Mouse (Mus musculus) MEL (cell line): ENCODE measurements around the gene Lat2. TPM values are rescaled to one million over a fixed set of nuclear protein-coding genes. Genes with fewer than 3 reads are reported as not detected.

Experiments used
- DNase-seq: peaks from one replicate; pipeline ENCODE4 v3.0.0; 2011; ENCODE audit warnings: low read depth, low spot score
- H3K27ac ChIP-seq: 2 replicates; pipeline ENCODE4 v1.5.1; 2012; ENCODE audit warnings: low read depth, mild to moderate bottlenecking, control low read depth, low read length, moderate library complexity; ENCODE audit not compliant: control insufficient read depth
- H3K27me3 ChIP-seq, 2 experiments: fragments of 150-350 bp in 1 of 2; sonication (generic) in 1 of 2; 2 replicates each; pipeline ENCODE4 v1.6.1; 2012; ENCODE audit warnings: low read length in 2 of 2, mild to moderate bottlenecking in 2 of 2, improper control_type of control experiment in 1 of 2, moderate library complexity in 1 of 2; ENCODE audit not compliant: insufficient read depth in 2 of 2, control insufficient read depth in 1 of 2
- H3K36me3 ChIP-seq, 2 experiments: 2 replicates each; pipeline ENCODE4 v1.6.1; 2012 to 2014; ENCODE audit warnings: low read length in 2 of 2, improper control_type of control experiment in 1 of 2, inconsistent platforms in 1 of 2, mild to moderate bottlenecking in 1 of 2; ENCODE audit not compliant: insufficient read depth in 2 of 2, control insufficient read depth in 1 of 2
- H3K4me1 ChIP-seq, 2 experiments: fragments of 150-350 bp in 1 of 2; sonication (generic) in 1 of 2; 2 replicates each; pipeline ENCODE4 v1.6.1; 2012; ENCODE audit warnings: low read length in 2 of 2, improper control_type of control experiment in 1 of 2, mild to moderate bottlenecking in 1 of 2; ENCODE audit not compliant: insufficient read depth in 2 of 2, control insufficient read depth in 1 of 2
- H3K4me3 ChIP-seq, 2 experiments: fragments of 150-350 bp in 1 of 2; sonication (generic) in 1 of 2; 2 replicates each; pipeline ENCODE4 v1.5.1; 2012; ENCODE audit warnings: low read depth in 2 of 2, low read length in 2 of 2, mild to moderate bottlenecking in 2 of 2, moderate library complexity in 2 of 2, control low read depth in 1 of 2, improper control_type of control experiment in 1 of 2; ENCODE audit not compliant: control insufficient read depth in 1 of 2, insufficient read depth in 1 of 2
- H3K79me2 ChIP-seq: 2 replicates; pipeline ENCODE4 v1.6.1; 2012; ENCODE audit warnings: mild to moderate bottlenecking, low read length, moderate library complexity; ENCODE audit not compliant: control insufficient read depth, poor library complexity, insufficient read depth
- H3K9ac ChIP-seq: 2 replicates; pipeline ENCODE4 v1.6.1; 2012; ENCODE audit warnings: low read depth, mild to moderate bottlenecking, control low read depth, low read length, moderate library complexity; ENCODE audit not compliant: control insufficient read depth, poor library complexity, severe bottlenecking
- H3K9me3 ChIP-seq: fragments of 150-350 bp; sonication (generic); replicated peaks from 2 replicates; pipeline ENCODE4 v1.6.1; 2012; ENCODE audit warnings: mild to moderate bottlenecking, low read length, improper control_type of control experiment, moderate library complexity; ENCODE audit not compliant: insufficient read depth
- CTCF ChIP-seq, 3 experiments: IDR thresholded peaks in 2 of 3; conservative IDR thresholded peaks in 1 of 3; 2 replicates each; pipeline ENCODE4 v1.5.1; 2011 to 2012; ENCODE audit warnings: low read length in 3 of 3, low read depth in 2 of 3, mild to moderate bottlenecking in 2 of 3, improper control_type of control experiment in 1 of 3, inconsistent platforms in 1 of 3, mixed read lengths in 1 of 3, moderate library complexity in 1 of 3; ENCODE audit not compliant: control insufficient read depth in 1 of 3, insufficient read depth in 1 of 3, poor library complexity in 1 of 3, severe bottlenecking in 1 of 3
- E2F4 ChIP-seq: IDR thresholded peaks from 2 replicates; pipeline ENCODE4 v1.6.1; 2011; ENCODE audit warnings: low read depth, low read length, improper control_type of control experiment, borderline replicate concordance
- ELF1 ChIP-seq: IDR thresholded peaks from 2 replicates; pipeline ENCODE4 v1.6.1; 2014; ENCODE audit warnings: low read depth, mild to moderate bottlenecking, inconsistent platforms, low read length, improper control_type of control experiment, moderate library complexity
- GABPA ChIP-seq: IDR thresholded peaks from 2 replicates; pipeline ENCODE4 v1.6.1; 2012; ENCODE audit warnings: low read depth, mild to moderate bottlenecking, inconsistent platforms, low read length, improper control_type of control experiment, moderate library complexity
- GATA1 ChIP-seq: IDR thresholded peaks from 2 replicates; pipeline ENCODE4 v1.6.1; 2011; ENCODE audit warnings: low read depth, low read length, improper control_type of control experiment
- HCFC1 ChIP-seq: IDR thresholded peaks from 2 replicates; pipeline ENCODE4 v1.6.1; 2012; ENCODE audit warnings: low read depth, mild to moderate bottlenecking, inconsistent platforms, low read length, improper control_type of control experiment, moderate library complexity
- JUND ChIP-seq: IDR thresholded peaks from 2 replicates; pipeline ENCODE4 v1.6.1; 2011; ENCODE audit warnings: low read depth, mild to moderate bottlenecking, improper control_type of control experiment, low read length
- KAT2A ChIP-seq: conservative IDR thresholded peaks from 2 replicates; pipeline ENCODE4 v1.6.1; 2012; ENCODE audit warnings: low read depth, low read length, improper control_type of control experiment, inconsistent platforms
- MAX ChIP-seq: IDR thresholded peaks from 2 replicates; pipeline ENCODE4 v1.6.1; 2011; ENCODE audit warnings: low read length, improper control_type of control experiment
- MAZ ChIP-seq: IDR thresholded peaks from 2 replicates; pipeline ENCODE4 v1.6.1; 2012; ENCODE audit warnings: low read depth, mild to moderate bottlenecking, inconsistent platforms, low read length, improper control_type of control experiment
- MXI1 ChIP-seq: IDR thresholded peaks from 2 replicates; pipeline ENCODE4 v1.6.1; 2011; ENCODE audit warnings: mild to moderate bottlenecking, low read depth, low read length, improper control_type of control experiment
- MYC ChIP-seq: IDR thresholded peaks from 2 replicates; pipeline ENCODE4 v1.6.1; 2011; ENCODE audit warnings: low read depth, mild to moderate bottlenecking, low read length, improper control_type of control experiment, moderate library complexity
- NELFE ChIP-seq: IDR thresholded peaks from 2 replicates; pipeline ENCODE4 v1.6.1; 2011; ENCODE audit warnings: low read depth, low read length, improper control_type of control experiment
- NRF1 ChIP-seq: IDR thresholded peaks from 2 replicates; pipeline ENCODE4 v1.6.1; 2014; ENCODE audit warnings: low read depth, mild to moderate bottlenecking, inconsistent platforms, low read length, improper control_type of control experiment, moderate library complexity; ENCODE audit not compliant: poor library complexity, insufficient read depth, severe bottlenecking
- POLR2A ChIP-seq, 2 experiments: IDR thresholded peaks; 2 replicates each; pipeline ENCODE4 v1.6.1; 2011 to 2012; ENCODE audit warnings: low read length in 2 of 2, mild to moderate bottlenecking in 2 of 2, control low read depth in 1 of 2, improper control_type of control experiment in 1 of 2, low read depth in 1 of 2, moderate library complexity in 1 of 2; ENCODE audit not compliant: control insufficient read depth in 1 of 2, insufficient read depth in 1 of 2, poor library complexity in 1 of 2
- POLR2AphosphoS2 ChIP-seq: IDR thresholded peaks from 2 replicates; pipeline ENCODE4 v1.6.1; 2011; ENCODE audit warnings: low read length, improper control_type of control experiment
- RAD21 ChIP-seq: IDR thresholded peaks from 2 replicates; pipeline ENCODE4 v1.6.1; 2011; ENCODE audit warnings: mild to moderate bottlenecking, low read depth, low read length, improper control_type of control experiment
- RCOR1 ChIP-seq: IDR thresholded peaks from 2 replicates; pipeline ENCODE4 v1.6.1; 2012; ENCODE audit warnings: low read depth, mild to moderate bottlenecking, inconsistent platforms, low read length, improper control_type of control experiment
- SIN3A ChIP-seq: IDR thresholded peaks from 2 replicates; pipeline ENCODE4 v1.6.1; 2012; ENCODE audit warnings: low read length, improper control_type of control experiment, inconsistent platforms
- SMC3 ChIP-seq: IDR thresholded peaks from 2 replicates; pipeline ENCODE4 v1.6.1; 2011; ENCODE audit warnings: low read depth, low read length, improper control_type of control experiment
- TAL1 ChIP-seq: IDR thresholded peaks from 2 replicates; pipeline ENCODE4 v1.6.1; 2012; ENCODE audit warnings: mild to moderate bottlenecking, inconsistent platforms, low read length, moderate library complexity, mixed read lengths
- TBP ChIP-seq: IDR thresholded peaks from 2 replicates; pipeline ENCODE4 v1.8.0; 2011; ENCODE audit warnings: low read depth, low read length, improper control_type of control experiment
- TCF12 ChIP-seq: IDR thresholded peaks from 2 replicates; pipeline ENCODE4 v1.6.1; 2014; ENCODE audit warnings: low read depth, mild to moderate bottlenecking, inconsistent platforms, low read length, improper control_type of control experiment, moderate library complexity
- UBTF ChIP-seq: IDR thresholded peaks from 2 replicates; pipeline ENCODE4 v1.6.1; 2012; ENCODE audit warnings: low read depth, mild to moderate bottlenecking, inconsistent platforms, low read length, improper control_type of control experiment, moderate library complexity, borderline replicate concordance; ENCODE audit not compliant: insufficient read depth
- USF1 ChIP-seq: IDR thresholded peaks from 2 replicates; pipeline ENCODE4 v1.6.1; 2014; ENCODE audit warnings: low read depth, mild to moderate bottlenecking, inconsistent platforms, low read length, improper control_type of control experiment, moderate library complexity
- USF2 ChIP-seq, 2 experiments: IDR thresholded peaks; 2 replicates each; pipeline ENCODE4 v1.6.1; 2011 to 2012; ENCODE audit warnings: improper control_type of control experiment in 2 of 2, low read length in 2 of 2, borderline replicate concordance in 1 of 2, inconsistent platforms in 1 of 2, low read depth in 1 of 2, mild to moderate bottlenecking in 1 of 2; ENCODE audit not compliant: insufficient read depth in 1 of 2
- ZC3H11A ChIP-seq: IDR thresholded peaks from 2 replicates; pipeline ENCODE4 v1.6.1; 2012; ENCODE audit warnings: low read depth, mild to moderate bottlenecking, inconsistent platforms, low read length, improper control_type of control experiment
- ZKSCAN1 ChIP-seq: IDR thresholded peaks from 2 replicates; pipeline ENCODE4 v1.6.1; 2012; ENCODE audit warnings: low read depth, mild to moderate bottlenecking, inconsistent platforms, low read length, improper control_type of control experiment, moderate library complexity
- ZMIZ1 ChIP-seq: IDR thresholded peaks from 2 replicates; pipeline ENCODE4 v1.6.1; 2012; ENCODE audit warnings: low read depth, mild to moderate bottlenecking, inconsistent platforms, low read length, improper control_type of control experiment, moderate library complexity
- ZNF384 ChIP-seq: IDR thresholded peaks from 2 replicates; pipeline ENCODE4 v1.6.1; 2012; ENCODE audit warnings: low read depth, mild to moderate bottlenecking, inconsistent platforms, low read length, improper control_type of control experiment
- polyA plus RNA-seq, 2 experiments: library from polyadenylated mRNA; stranded (reverse) in 1 of 2; unstranded in 1 of 2; fragments of >175 nt in 1 of 2; fragments of >200 nt in 1 of 2; gene quantifications; 2 replicates each; pipeline versions ENCODE4 v1.2.1 to v1.2.4; 2012; ENCODE audit warnings: low replicate concordance in 2 of 2, low read depth in 1 of 2; ENCODE audit not compliant: insufficient read length in 2 of 2, insufficient read depth in 1 of 2, missing spikeins in 1 of 2
- total RNA-seq: library from RNA; depleted of rRNA; stranded (reverse); fragments of 300-350 nt; gene quantifications from 2 replicates; pipeline ENCODE4 v1.2.3, GENCODE M21; 2012

Gene Lat2
- total and polyA plus RNA-seq, 3 experiments, result 0.79 to 0.92 TPM; not detected in 1

DNA sequence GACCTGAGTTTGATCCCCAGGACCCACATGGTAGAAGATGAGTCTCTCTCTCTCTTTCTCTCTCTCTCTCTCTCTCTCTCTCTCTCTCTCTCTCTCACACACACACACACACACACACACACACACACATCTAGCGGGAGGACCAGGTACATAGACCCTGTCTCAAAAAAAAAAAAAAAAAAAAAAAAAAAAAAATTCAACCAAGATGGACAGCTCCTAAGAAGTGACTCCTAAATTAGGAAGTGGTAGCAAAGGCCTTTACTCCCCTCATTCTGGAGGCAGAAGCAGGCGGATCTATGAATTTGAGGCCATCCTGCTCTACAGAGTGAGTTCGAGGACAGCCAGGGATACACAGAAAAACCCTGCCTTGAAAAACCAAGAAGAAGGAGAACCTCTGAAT is 25.5 kb upstream of the Lat2 start:
- H3K79me2 ChIP-seq, result peaks cover 38% of the 10 kb centered on the region
- no peak overlapping the region; the same call in 1 of the 2 replicates for H3K27ac ChIP-seq
- peak overlapping the region; percentile 11; the same call in 1 of the 2 replicates for H3K9ac ChIP-seq
- DNase-seq, result no peak
- no peak overlapping the region for H3K4me3 ChIP-seq
- no peaks in the 10 kb centered on the region for H3K27me3 ChIP-seq
- peaks cover 9 to 14% of the 10 kb centered on the region in 2 experiments for H3K4me1 ChIP-seq
- H3K36me3 ChIP-seq, result peaks cover 12 to 25% of the 10 kb centered on the region in 2 experiments
- no peaks in the 10 kb centered on the region for H3K9me3 ChIP-seq
- TF ChIP-seq NELFE, result no peak
- peak; percentile 38; the same call in 1 of the 2 replicates for TF ChIP-seq SIN3A
- peak; percentile 81; the same call in 1 of the 2 replicates for TF ChIP-seq ZNF384
- TF ChIP-seq USF1, result no peak
- TF ChIP-seq TAL1, result no peak

DNA sequence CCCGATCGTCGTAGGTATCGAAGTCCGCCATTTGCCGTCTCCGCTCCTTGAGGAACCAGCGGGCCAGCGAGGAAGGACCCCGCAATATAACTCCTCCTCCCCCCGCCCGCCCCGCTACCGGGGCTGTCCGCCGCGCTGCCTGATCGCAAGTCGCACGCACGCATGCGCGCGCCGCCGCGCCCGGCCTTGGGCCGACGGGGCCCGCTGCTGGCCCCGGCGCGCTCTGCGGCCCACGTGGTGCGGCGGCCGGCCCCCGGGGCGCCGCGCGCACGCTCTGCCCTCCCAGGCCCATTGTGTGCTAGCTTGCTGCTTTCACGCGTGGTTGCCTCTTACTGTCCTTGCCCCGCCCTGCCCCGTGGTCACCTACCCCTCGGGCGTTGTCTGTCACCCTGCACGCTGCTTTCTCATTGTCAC is 24.5 kb upstream of the Lat2 start, which contains the start of gene Eif4h:
Gene Eif4h, minus strand, starts transcription at position 222 of the 414 bp plus-strand sequence.
- Histone ChIP-seq H3K79me2 (peaks cover 48% of the 10 kb centered on the region), H3K27ac (peak within 1 kb of the TSS; percentile 85), H3K36me3 (peaks cover 17 to 31% of the 10 kb centered on the region in 2 experiments), H3K27me3 (no peaks in the 10 kb centered on the region), H3K4me1 (peaks cover 12 to 14% of the 10 kb centered on the region in 2 experiments), H3K9me3 (no peaks in the 10 kb centered on the region), H3K4me3 (peak within 1 kb of the TSS; percentile 85 to 100), H3K9ac (peak within 1 kb of the TSS; percentile 99)
- peak; percentile 96 for DNase-seq
- TF ChIP-seq KAT2A (no peak; the same call in 1 of the 2 replicates), ZMIZ1 (peak; percentile 92), USF2 (IDR thresholded peaks at IDR 0.05; ENCODE audit: borderline replicate concordance in 1 of 2, insufficient read depth in 1 of 2, low read depth in 1 of 2, low read length in 2 of 2) (no peak), NRF1 (peak; percentile 85), SMC3 (no peak), TBP (peak; percentile 82), CTCF (IDR thresholded peaks at IDR 0.05 in 2 of 3, conservative IDR thresholded peaks at IDR 0.05 in 1 of 3; ENCODE audit: control insufficient read depth in 1 of 3, insufficient read depth in 1 of 3, low read depth in 2 of 3, low read length in 3 of 3, poor library complexity in 1 of 3, severe bottlenecking in 1 of 3) (0 out of 6 replicates have a peak, but pooled peaks of 1 of the 3 experiments have one; percentile 1), JUND (no peak), UBTF (no peak), USF1 (peak; percentile 84), RCOR1 (no peak), ZNF384 (no peak), ZC3H11A (no peak), HCFC1 (peak; percentile 83), POLR2A (IDR thresholded peaks at IDR 0.05; ENCODE audit: control insufficient read depth in 1 of 2, insufficient read depth in 1 of 2, low read depth in 1 of 2, low read length in 2 of 2, poor library complexity in 1 of 2) (peak; percentile 88 to 96), NELFE (peak; percentile 85), ZKSCAN1 (no peak), SIN3A (peak; percentile 64), POLR2AphosphoS2 (peak; percentile 85), GABPA (no peak), RAD21 (no peak), MAX (peak; percentile 97), MYC (peak; percentile 92), MXI1 (peak; percentile 97), GATA1 (no peak), E2F4 (no peak), ELF1 (peak; percentile 73), TAL1 (no peak), MAZ (peak; percentile 86), TCF12 (peak; percentile 66)
